Mouse (Mus musculus) C2C12 (cell line): ENCODE measurements at regions not wholly inside any gene's neighbourhood (a gene's known extent, or its start where the extent isn't known, plus 50 kb on each side); places are given as distances from the start of the nearest gene placed in this dataset.

Source experiments
- H3K27me3 ChIP-seq: one replicate; pipeline ENCODE4 v1.6.1; 2011; ENCODE audit not compliant: control insufficient read depth, insufficient read depth, insufficient read length
- H3K36me3 ChIP-seq: one replicate; pipeline ENCODE4 v1.6.1; 2011; ENCODE audit not compliant: control insufficient read depth, insufficient read depth
- H3K4me3 ChIP-seq: one replicate; pipeline ENCODE4 v1.5.1; 2011; ENCODE audit warnings: mild to moderate bottlenecking, control low read depth; ENCODE audit not compliant: poor library complexity, insufficient read depth, severe bottlenecking
- H3K79me2 ChIP-seq: one replicate; pipeline ENCODE4 v1.6.1; 2011; ENCODE audit not compliant: control insufficient read depth, insufficient read depth
- H3K79me3 ChIP-seq: one replicate; pipeline ENCODE4 v1.6.1; 2011; ENCODE audit warnings: low read depth, control low read depth
- H3ac ChIP-seq: one replicate; pipeline ENCODE3; 2011; ENCODE audit warnings: low read depth; ENCODE audit not compliant: control insufficient read depth, insufficient read length
- CEBPB ChIP-seq: IDR thresholded peaks from one replicate; pipeline ENCODE4 v1.6.1; 2011; ENCODE audit warnings: low read depth, mild to moderate bottlenecking, control low read depth, moderate library complexity
- CTCF ChIP-seq: IDR thresholded peaks from one replicate; pipeline ENCODE4 v1.5.1; 2011; ENCODE audit not compliant: control insufficient read depth, insufficient read depth, insufficient read length
- FOSL1 ChIP-seq: IDR thresholded peaks from one replicate; pipeline ENCODE4 v1.8.0; 2011; ENCODE audit warnings: mild to moderate bottlenecking, low read length; ENCODE audit not compliant: poor library complexity, insufficient read depth, severe bottlenecking
- MAX ChIP-seq: IDR thresholded peaks from one replicate; pipeline ENCODE4 v1.6.1; 2011; ENCODE audit warnings: mild to moderate bottlenecking, control low read depth
- MYOD1 ChIP-seq: IDR thresholded peaks from one replicate; pipeline ENCODE4 v1.6.1; 2011; ENCODE audit warnings: low read depth; ENCODE audit not compliant: control insufficient read depth, insufficient read length
- MYOG ChIP-seq: IDR thresholded peaks from one replicate; pipeline ENCODE4 v1.6.1; 2011; ENCODE audit not compliant: control insufficient read depth, insufficient read length; ENCODE audit errors: extremely low read depth
- USF1 ChIP-seq: IDR thresholded peaks from one replicate; pipeline ENCODE4 v1.6.1; 2011; ENCODE audit warnings: low read depth, mild to moderate bottlenecking, control low read depth, moderate library complexity

- Histone ChIP-seq H3K4me3 (no peak overlapping the region), H3ac (no peak overlapping the region), H3K79me2 (no peaks in the 10 kb centered on the region), H3K27me3 (no peaks in the 10 kb centered on the region), H3K36me3 (no peaks in the 10 kb centered on the region), H3K79me3 (no peaks in the 10 kb centered on the region)
- no peak for TF ChIP-seq MAX
- no peak for TF ChIP-seq CTCF
Observed at GRCm38 (mm10) chr6:31945347-31945746, 104.7 kb upstream of the 1700012A03Rik start.

DNA sequence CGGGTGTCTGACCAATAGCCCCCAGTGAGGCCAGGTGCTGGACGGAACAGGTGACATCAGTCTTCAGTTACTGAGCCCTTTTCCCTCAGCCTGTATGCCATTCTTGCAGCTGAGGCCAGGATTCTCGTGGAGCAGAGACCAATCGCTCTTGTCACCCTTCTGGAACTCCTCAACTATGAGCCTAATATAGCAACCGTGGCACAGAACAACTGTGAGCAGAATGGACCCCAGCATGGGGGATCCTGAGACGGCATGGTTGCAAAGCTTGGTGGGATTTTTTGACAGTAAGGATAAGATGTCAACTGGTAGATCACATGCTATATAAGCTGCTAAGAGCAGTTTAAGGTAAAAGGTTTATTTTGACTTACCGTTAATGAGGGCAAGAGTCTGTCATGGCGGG is 105.5 kb upstream of the 1700012A03Rik start:
- Histone ChIP-seq H3K79me2 (no peaks in the 10 kb centered on the region), H3K27me3 (no peaks in the 10 kb centered on the region), H3K36me3 (no peaks in the 10 kb centered on the region), H3K4me3 (no peak overlapping the region), H3ac (no peak overlapping the region), H3K79me3 (no peaks in the 10 kb centered on the region)
- no peak for TF ChIP-seq FOSL1
- no peak for TF ChIP-seq MYOD1

GRCm38 (mm10) chr6:31942696-31943095 is 107.3 kb upstream of the 1700012A03Rik start:
- Histone ChIP-seq H3K4me3 (no peak overlapping the region), H3ac (no peak overlapping the region)
- TF ChIP-seq FOSL1 (no peak), MYOG (no peak), MAX (no peak), USF1 (no peak), MYOD1 (no peak), CEBPB (no peak), CTCF (no peak)

DNA sequence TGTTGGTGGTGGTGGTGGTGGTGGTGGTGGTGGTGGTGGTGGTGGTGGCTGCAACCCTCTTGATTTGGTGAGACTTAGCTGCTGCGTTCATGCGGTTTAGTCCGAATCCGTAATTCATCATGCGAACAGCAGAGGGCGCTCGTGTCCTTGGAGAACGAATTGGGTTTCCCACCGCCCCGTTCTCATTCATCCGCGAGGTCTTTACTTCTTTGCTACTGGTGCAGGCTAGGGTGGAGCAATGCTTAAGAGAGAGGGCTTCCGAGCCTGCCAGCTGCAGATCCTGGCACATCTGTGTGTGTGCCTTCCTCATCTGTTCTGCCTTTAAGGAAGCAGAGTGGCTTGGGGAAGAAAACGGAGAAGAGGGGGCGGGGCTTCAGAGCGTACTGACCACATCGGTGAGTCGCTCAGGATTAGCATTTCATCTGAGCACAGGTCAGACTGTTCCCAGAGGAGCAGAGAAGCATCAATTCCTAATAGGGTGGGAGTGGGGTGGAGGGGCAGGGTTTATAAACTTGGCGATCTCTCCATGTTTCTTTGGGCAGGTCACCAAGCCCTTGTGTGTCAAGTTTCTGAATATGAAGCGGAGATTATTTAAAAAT is 111.7 kb upstream of the 1700012A03Rik start:
- no peak overlapping the region for H3K4me3 ChIP-seq
- TF ChIP-seq MAX (no peak), USF1 (no peak), MYOD1 (no peak), CTCF (peak; percentile 54), FOSL1 (no peak)
- H3K36me3 ChIP-seq, result no peaks in the 10 kb centered on the region
- peaks cover 17% of the 10 kb centered on the region for H3K27me3 ChIP-seq
- no peaks in the 10 kb centered on the region for H3K79me2 ChIP-seq
- no peak overlapping the region for H3ac ChIP-seq
- H3K79me3 ChIP-seq, result no peaks in the 10 kb centered on the region

More at GRCm38 (mm10) chr6:31942696-31943095, 107.3 kb upstream of the 1700012A03Rik start:
- Histone ChIP-seq H3K27me3 (no peaks in the 10 kb centered on the region), H3K36me3 (no peaks in the 10 kb centered on the region), H3K79me3 (no peaks in the 10 kb centered on the region), H3K79me2 (no peaks in the 10 kb centered on the region)

GRCm38 (mm10) chr6:31937146-31937545 is 112.9 kb upstream of the 1700012A03Rik start:
- H3K27me3 ChIP-seq, result peaks cover 17% of the 10 kb centered on the region
- no peaks in the 10 kb centered on the region for H3K36me3 ChIP-seq
- no peaks in the 10 kb centered on the region for H3K79me3 ChIP-seq
- H3ac ChIP-seq, result no peak overlapping the region
- no peak overlapping the region for H3K4me3 ChIP-seq
- H3K79me2 ChIP-seq, result no peaks in the 10 kb centered on the region
- TF ChIP-seq CTCF, result no peak
- TF ChIP-seq MYOG, result no peak
- TF ChIP-seq MYOD1, result no peak
- no peak for TF ChIP-seq FOSL1
- no peak for TF ChIP-seq CEBPB
- TF ChIP-seq MAX, result no peak
- no peak for TF ChIP-seq USF1

DNA sequence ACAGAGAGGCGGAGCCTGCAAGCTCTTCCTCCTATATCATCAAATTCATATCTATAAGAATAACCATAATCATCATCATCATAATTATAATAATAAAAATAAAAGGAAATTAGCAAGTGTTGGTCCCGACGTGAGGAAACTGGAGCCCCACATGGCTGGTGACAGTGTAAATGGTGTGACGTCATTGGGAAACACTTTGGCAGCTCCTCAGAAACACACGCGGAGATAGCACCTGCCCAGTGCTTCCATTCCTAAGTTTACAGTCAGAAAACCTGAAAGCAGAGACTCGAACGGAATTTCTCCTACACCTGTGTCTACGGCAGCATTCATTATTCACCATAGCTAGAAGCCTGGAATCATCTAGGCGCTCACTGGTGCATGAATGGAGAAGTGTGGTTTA is 115.2 kb upstream of the 1700012A03Rik start:
- H3K4me3 ChIP-seq, result no peak overlapping the region
- TF ChIP-seq MYOD1 (no peak), USF1 (no peak), FOSL1 (no peak), CTCF (no peak), MYOG (no peak), CEBPB (no peak)
- H3K36me3 ChIP-seq, result no peaks in the 10 kb centered on the region
- no peaks in the 10 kb centered on the region for H3K79me2 ChIP-seq
- H3K79me3 ChIP-seq, result no peaks in the 10 kb centered on the region
- no peak overlapping the region for H3ac ChIP-seq
- peaks cover 17% of the 10 kb centered on the region for H3K27me3 ChIP-seq
